Mouse (Mus musculus) Muller cell, postnatal 12 days (primary cell): ENCODE data around the gene Man2b2.

Experiments used
- DNase-seq: peaks from one replicate; pipeline ENCODE4 v3.0.0-alpha.2; 2015; ENCODE audit errors: inconsistent ontology term

Gene Man2b2

GRCm38 (mm10) chr5:36831272-36831671 lies 819 bp upstream of the Man2b2 start:
- no peak for DNase-seq

- no peak for DNase-seq
Measured at GRCm38 (mm10) chr5:36829098-36829497, 1.4 kb downstream of the Man2b2 start.

- no peak for DNase-seq
Measured at GRCm38 (mm10) chr5:36822907-36823306, 7.5 kb downstream of the Man2b2 start.

GRCm38 (mm10) chr5:36820142-36820541 lies 10.3 kb downstream of the Man2b2 start:
- DNase-seq = peak; percentile 22

DNA sequence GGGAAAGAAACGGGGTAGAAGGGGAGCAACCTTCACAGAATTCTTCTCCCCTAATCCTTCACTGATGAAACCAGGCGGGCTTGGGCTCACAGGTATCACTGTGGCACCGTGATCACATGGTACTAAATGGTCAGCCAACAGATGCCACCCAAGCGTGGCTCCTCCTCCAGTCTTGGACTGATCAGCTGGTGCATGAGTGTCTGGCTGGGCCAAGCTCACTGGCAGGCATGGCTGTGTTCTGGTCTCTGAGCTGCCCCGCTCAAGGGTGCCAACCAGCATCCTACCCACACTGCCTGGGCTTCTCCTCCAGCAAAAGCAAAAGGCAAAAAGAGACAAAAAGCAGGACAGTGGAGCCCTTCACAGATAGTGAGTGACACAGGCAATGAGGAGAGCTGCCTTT lies 10.7 kb downstream of the Man2b2 start:
- no peak for DNase-seq

DNA sequence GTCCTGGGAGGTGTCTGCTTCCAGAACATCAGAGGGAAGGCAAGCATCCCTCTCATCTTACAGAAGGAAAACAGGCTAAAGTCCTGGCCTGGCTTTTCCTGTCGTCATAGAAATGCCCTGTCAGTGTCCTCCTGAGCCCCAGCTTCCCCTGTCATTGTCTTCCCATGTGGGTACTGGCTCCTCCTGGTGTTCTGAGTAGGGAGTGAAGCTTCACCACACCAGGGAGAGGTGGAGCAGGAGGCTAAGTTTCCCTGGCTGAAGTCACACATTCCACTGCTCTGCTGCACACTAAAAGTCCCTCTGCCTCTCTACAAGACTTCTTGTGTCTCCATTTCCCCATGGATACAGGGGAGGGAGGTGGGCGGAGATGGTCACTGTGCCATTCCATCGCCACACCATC lies 12.7 kb downstream of the Man2b2 start:
- no peak for DNase-seq

DNA sequence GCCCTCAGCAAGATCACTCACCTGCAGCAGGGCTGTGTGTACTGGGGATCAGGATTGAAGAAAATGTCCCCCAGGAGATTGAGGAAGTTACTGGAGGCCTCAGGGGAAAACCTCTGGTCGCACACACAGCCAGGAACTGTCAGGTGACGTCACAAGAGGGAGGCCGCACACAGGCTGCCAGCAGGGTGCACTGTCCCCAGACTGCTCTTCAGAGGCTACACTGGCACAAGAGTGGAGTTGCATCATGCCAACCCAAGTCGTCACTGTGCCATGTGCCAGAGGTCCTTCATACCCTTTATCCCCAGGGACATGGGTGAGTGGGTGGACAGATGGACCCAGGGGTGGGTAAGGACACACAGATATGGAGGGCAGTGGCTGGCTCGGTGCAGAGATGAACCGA lies 15.9 kb downstream of the Man2b2 start:
- no peak for DNase-seq

GRCm38 (mm10) chr5:36811413-36811812 lies 19.0 kb downstream of the Man2b2 start:
- peak; percentile 43 for DNase-seq

DNA sequence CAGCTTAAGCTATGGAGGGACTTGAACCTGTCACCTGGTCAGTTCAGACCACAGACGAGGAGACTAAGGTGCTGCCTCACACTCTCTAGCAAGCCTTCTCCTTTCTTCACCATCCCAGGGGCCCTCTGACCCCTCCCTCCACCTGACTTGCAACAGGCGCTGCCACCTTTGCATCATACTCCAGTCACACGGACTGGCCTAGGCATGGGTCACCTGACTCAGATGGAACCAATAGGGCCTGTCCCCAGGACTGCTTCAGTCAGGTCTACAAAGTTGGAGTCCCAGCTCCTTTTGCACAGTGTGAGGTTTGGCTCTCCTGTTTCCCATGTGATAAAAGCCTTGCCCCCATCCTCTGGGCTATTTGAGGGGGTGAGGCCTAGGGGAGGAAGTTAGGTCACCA lies 19.8 kb downstream of the Man2b2 start:
- no peak for DNase-seq

DNA sequence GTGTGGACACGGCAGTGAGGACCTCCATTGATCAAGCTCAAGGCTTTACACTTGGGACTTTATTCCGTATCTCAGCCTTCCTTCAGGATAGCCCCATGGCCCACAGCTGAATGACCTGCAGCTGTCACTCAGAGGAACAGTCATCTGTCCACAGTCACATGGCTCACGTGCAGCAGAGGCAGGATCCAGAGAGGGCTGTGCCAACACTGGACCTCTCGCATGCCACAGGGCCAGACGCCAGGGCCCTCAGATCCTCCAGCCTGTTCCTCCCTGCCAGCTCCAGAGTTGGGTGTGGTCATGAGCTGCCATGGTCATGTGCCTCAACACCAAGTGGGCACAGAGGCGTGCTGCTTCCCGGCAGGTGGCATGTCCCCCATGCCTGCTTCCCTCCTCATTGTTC lies 21.3 kb downstream of the Man2b2 start:
- no peak for DNase-seq

- no peak for DNase-seq
Measured at GRCm38 (mm10) chr5:36807106-36807505, 23.3 kb downstream of the Man2b2 start.

DNA sequence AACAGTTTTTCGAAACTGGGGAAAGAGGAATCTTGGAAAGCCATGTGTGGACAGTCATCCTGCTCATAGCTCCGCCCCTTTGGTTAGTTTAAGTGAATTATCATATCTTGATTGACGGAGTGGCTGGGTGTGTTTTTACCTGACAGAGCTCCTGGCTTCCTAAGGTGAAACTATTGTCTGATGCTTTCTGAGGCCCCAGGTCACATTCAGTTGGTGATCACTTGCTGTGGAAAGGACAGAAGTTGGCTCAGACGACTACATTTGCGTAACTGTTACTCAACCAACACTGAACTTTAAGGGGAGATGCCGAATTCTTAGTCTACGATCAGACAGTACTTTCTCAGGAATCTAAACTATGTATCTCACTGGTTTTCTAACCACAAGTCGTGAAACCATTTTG lies 33.2 kb downstream of the Man2b2 start:
- no peak for DNase-seq

DNA sequence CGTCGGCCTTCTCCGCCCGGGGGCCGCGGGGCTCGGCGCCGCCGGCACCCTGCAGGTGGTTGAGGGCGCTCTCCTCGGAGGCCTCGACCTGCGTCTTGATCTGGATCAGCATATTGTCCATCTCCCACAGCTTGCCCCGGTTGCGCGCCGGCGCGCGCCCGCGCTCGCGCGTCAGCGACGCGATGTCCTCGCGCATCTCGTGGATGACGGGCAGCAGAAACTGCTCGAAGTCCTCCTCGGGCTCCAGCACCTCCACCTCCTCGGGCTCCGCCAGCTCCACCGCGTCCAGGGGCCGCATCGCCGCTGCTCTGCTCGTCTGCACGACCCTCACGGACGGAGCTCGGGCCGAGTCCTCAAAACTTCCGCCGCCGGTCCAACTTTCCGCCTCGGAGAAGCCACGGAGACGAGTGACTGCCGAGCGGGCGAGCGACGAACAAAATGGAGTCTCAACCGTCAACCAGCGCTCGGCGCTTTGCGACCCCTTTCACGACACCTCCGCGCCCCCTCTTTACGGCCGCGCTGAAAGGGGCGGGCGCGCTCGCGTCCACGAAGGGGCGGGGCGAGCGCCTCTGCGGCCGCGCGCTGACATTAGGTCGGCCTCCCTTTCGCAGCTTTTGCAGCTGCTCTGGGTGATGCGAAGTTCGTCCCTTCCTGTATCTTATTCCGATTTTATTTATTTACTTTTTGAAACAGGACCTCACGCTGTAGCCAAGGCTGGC lies 34.0 kb downstream of the Man2b2 start, which contains the start of gene Mrfap1:
Gene Mrfap1, minus strand, starts transcription at position 477 of the 719 bp plus-strand sequence.
- peak; percentile 96 for DNase-seq

- peak; percentile 82 for DNase-seq
Measured at GRCm38 (mm10) chr5:36795647-36796295, 34.7 kb downstream of the Man2b2 start.

- DNase-seq = no peak
Measured at GRCm38 (mm10) chr5:36791861-36792260, 38.6 kb downstream of the Man2b2 start.

DNA sequence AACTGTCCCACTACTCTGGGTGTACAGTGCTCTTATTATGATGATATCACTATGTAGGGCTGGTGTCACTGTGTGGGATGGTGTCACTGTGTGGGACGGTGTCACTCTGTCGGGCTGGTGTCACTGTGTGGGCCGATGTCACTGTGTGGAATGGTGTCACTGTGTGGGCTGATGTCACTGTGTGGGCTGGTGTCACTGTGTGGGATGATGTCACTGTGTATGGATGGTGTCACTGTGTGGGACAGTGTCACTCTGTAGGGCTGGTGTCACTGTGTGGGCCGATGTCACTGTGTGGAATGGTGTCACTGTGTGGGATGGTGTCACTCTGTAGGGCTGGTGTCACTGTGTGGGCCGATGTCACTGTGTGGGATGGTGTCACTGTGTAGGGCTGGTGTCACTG lies 44.4 kb downstream of the Man2b2 start:
- DNase-seq = no peak

- no peak for DNase-seq
Measured at GRCm38 (mm10) chr5:36779512-36779911, 50.9 kb downstream of the Man2b2 start.

GRCm38 (mm10) chr5:36778901-36779300 lies 51.6 kb downstream of the Man2b2 start:
- no peak for DNase-seq

- DNase-seq = no peak
Measured at GRCm38 (mm10) chr5:36777186-36777585, 53.3 kb downstream of the Man2b2 start.

DNA sequence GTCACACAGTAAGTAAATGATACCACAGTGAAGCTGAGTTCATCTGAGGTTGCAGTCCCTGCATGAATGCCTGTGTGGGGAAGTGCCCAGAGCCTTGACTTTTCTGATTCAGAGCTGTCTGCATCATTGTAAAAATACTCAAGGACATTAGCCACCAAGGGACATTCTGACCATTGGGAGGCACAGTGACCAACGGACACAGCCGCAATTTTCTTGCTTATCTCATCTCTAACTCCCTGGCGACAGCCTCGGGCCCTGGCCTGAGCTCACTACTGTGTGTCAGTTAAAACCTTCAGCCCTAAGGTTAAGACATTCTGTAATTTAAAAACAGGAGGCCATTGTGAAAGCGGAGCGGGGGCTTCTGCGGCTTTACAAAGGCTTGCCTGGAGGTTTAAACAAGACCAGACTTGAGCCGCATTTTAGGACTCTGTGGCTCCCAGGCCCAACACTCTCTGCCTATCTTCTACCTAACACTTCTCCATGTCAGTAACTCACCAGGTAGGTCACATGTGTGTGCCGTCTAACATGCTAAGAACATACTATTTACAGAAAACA lies 54.4 kb downstream of the Man2b2 start:
- DNase-seq = no peak

DNA sequence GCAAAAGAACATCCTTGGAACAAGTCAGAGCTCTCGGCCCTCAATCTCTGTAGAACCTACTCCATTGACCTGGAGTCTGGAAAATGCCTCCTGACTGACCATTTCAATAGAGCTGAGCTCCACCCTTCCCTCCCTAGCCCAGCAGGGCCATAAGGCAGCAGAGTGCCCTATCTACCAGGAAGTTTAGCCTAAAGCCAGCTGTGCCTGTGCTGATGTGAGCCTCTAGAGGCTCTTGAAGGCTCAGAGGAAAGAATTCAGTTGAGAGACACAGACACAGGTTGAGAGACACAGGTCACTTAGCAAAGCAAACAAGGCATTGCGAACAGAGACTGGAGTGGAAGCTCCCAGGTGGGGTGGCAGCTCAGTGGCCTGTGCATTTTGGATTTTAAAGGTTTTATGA lies 55.1 kb downstream of the Man2b2 start:
- no peak for DNase-seq

DNA sequence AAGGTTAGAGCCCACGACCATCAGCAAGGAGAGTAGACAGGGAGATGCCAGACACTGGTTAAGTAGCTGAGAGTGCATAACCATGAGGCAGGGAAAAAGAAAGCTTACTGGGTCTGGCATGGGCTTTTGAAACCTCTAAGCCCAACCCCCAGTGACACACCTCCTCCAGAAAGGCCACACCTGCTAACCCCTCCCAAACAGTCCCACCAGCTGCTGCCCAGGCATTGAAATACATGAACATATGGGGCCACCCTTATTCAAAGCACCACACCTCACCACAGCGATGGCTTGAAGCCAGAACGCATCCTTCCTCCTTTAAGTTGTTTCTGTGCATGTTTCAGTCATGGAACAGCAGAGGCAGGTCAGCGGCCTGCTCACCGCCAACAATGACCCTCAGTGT lies 57.9 kb downstream of the Man2b2 start:
- no peak for DNase-seq

DNA sequence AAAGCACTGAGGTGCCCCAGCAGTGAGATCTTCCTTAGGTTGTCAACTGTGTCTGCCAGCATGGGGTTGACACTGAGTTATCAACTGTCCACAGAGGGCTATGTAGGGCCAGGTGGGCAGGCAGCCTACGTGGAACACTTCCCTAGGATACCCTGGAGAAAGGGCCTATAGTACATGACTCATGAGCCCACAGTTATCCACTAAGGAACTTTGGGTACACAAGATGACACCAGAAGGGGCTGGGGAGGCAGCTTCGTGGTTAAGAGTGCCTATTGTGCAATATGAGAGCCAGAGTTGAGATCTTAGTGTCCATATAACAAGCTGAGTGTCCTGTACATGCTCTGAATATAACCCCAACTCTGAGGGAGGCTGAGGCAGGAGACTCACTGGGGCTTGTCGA lies 60.9 kb downstream of the Man2b2 start:
- DNase-seq = no peak
